Mouse (Mus musculus) brain, adult 10 weeks (tissue): Measurements from ENCODE around the gene Ugt2a3. TPM values are rescaled to one million over a fixed set of nuclear protein-coding genes. Genes with fewer than 3 reads are reported as not detected.

Source experiments
- polyA plus RNA-seq: library from polyadenylated mRNA; stranded (reverse); fragments of 350-450 nt; fragmentation: Illumina TruSeq; extraction: RNeasy Lipid Tissue Mini Kit (QIAGEN cat#74804); gene quantifications from one replicate; pipeline ENCODE4 v1.2.3, GENCODE M21; 2015; ENCODE audit warnings: low read depth, low replicate concordance

Ugt2a3 gene
- polyA plus RNA-seq, result not detected

DNA sequence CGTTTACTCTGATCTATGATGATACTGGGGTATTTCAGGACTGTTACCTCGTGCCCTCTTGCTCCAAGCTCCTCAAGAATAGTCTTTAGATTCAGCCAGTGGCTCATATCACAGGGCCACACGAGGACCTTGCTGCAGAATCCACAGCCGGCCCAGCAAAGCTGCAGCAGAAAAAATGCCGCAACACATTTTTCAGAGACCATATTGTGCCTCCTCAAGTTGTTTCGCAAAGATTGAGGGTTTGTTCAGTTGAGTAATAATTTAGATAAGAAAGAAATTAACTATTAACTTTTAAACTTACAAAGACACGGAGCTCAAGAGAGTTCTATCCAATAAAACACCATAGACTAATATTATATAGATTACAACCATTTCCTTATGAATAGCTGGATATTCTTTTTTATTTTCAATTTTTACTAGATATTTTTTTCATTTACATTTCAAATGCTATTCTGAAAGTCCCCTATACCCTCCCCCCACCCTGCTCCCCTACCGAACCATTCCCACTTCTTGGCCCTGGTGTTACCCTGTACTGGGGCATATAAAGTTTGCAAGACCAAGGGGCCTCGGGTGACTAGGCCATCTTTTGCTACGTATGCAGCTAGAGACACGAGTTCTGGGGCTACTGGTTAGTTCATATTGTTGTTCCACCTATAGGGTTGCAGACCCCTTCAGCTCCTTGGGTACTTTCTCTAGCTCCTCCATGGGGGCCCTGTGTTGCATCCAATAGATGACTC, at the start of gene Ugt2a3:
Gene Ugt2a3, minus strand, starts transcription at position 235 of the 737 bp plus-strand sequence.

Other genes starting within 250 kb of the Ugt2a3 start
- not detected for gene Ugt2b36, start 244.6 kb downstream of the Ugt2a3 start, polyA plus RNA-seq
- gene Ugt2b5, start 196.9 kb downstream of the Ugt2a3 start, polyA plus RNA-seq, result not detected
- not detected for gene Ugt2b37, start 82.4 kb downstream of the Ugt2a3 start, polyA plus RNA-seq
- not detected for gene Ugt2b38, start 87.0 kb upstream of the Ugt2a3 start, polyA plus RNA-seq
- gene Ugt2a2, start 145.1 kb upstream of the Ugt2a3 start, polyA plus RNA-seq, result not detected
- gene Gm43638, start 149.6 kb upstream of the Ugt2a3 start, polyA plus RNA-seq, result not detected
- not detected for gene Ugt2a1, start 153.7 kb upstream of the Ugt2a3 start, polyA plus RNA-seq
- gene Sult1b1, start 201.0 kb upstream of the Ugt2a3 start, polyA plus RNA-seq, result not detected
- gene Sult1d1, start 231.8 kb upstream of the Ugt2a3 start, polyA plus RNA-seq, result not detected